Mouse (Mus musculus) liver, postnatal 0 days (tissue): ENCODE measurements around the gene Ganab.

Experiments used
- CTCF ChIP-seq: sonication (generic); IDR thresholded peaks from 2 replicates; pipeline ENCODE4 v1.5.1; 2016; ENCODE audit warnings: antibody characterized with exemption, low read depth
- EP300 ChIP-seq: IDR thresholded peaks from 2 replicates; pipeline ENCODE4 v1.6.1; 2016; ENCODE audit warnings: antibody characterized with exemption, low read depth, mild to moderate bottlenecking

DNA sequence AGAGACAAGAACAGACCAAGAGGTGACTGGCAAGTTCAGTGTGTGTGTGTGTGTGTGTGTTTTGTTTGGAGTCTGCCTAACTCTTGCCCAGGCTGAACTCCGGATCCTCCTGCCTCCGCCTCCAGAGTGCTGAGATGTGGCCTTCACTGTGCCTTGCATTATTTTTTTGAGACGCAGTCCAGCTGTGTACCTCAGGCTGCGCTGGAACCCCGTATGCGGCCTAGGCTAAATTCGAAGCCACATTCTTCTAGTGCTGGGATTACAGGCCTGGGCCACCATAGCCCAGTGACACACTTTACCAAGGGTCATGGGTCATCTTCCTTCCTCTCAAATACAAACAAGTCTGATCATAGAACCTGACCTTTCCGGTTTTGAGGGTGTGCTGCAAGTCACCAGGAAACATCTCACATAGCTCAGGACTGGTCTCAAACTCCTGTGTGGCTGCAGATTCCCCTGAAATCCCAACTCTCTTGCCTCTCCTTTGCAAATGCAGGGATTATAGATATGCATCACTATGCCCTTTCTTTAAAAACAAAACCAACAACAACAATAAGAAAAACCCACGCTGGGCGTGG, 25.5 kb upstream of the Ganab start:
- no peak for TF ChIP-seq CTCF
- no peak for TF ChIP-seq EP300
